In the genomic region with DNA sequence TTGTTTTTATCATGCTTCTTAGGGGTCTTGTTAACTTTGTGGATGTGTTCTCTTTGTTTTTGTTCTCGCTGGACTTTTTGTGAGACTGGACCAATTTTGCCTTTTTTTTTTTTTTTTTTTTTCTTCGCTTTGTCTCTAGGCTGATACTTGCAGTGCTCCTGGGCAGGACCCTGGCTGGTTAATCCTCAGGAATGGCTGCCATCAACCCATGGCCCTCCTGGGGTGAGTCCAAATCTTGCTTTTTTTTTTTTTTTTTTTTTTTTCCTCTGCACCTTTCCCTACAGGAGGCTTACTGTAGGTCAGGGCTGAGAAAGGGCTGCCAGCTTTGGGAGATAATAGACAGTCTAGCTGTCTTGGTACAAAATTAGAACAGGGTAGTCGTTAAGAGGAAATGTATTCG, we compare ENCODE assay signal across 9 mouse cellular contexts. TPM values are rescaled to one million over a fixed set of nuclear protein-coding genes. Genes with fewer than 3 reads are reported as not detected.
DNase-seq lines count a peak whose midpoint lies in the region; ATAC-seq and TF ChIP-seq lines count a peak whose summit lies in the region.
"Had no signal": no experiment of that assay in that cellular context is flagged by ENCODE, and none has a peak within 500 bp of the region (broad histone marks: within the 10 kb centered on the region; RNA-seq: fewer than 3 reads in every experiment).

No protein-coding gene starts in this region.

- H3K9ac ChIP-seq in hindbrain, embryonic 11.5 days (ENCODE audit: low read depth, low read length), result peak overlapping the region; percentile 99

- 0 out of 2 replicates have a peak, but pooled peaks cover 4% of the 10 kb centered on the region for H3K9me3 ChIP-seq in heart, embryonic 10.5 days
- no peaks in the 10 kb centered on the region for H3K9me3 ChIP-seq in G1E (replicated peaks)
- peaks cover 17% of the 10 kb centered on the region; the same call in 1 of the 2 replicates for H3K9me3 ChIP-seq in hindbrain, embryonic 11.5 days (ENCODE audit: control insufficient read depth, low read length)
- H3K9me3 ChIP-seq in midbrain, embryonic 10.5 days (replicated peaks), result peaks cover 44% of the 10 kb centered on the region

- no peak for DNase-seq in heart, embryonic 10.5 days (ENCODE audit: low spot score)
- DNase-seq in heart, adult 9 months (ENCODE audit: low spot score in 2 of 2), result no peak
- DNase-seq in G1E (ENCODE audit: low spot score), result no peak
- DNase-seq in hindbrain, embryonic 11.5 days (ENCODE audit: low spot score), result no peak
- no peak for DNase-seq in midbrain, embryonic 10.5 days (ENCODE audit: low spot score)
- no peak for DNase-seq in cerebellum, adult 11-12 months
- no peak for DNase-seq in ovary, postnatal 36 days (ENCODE audit: low spot score)
- DNase-seq in thymus, adult 18-20 months, result no peak

- no peaks in the 10 kb centered on the region for H3K4me1 ChIP-seq in heart, embryonic 10.5 days
- H3K4me1 ChIP-seq in G1E (ENCODE audit: insufficient read depth, low read depth, low read length), result peaks cover 3% of the 10 kb centered on the region; the same call in 1 of the 2 replicates
- H3K4me1 ChIP-seq in hindbrain, embryonic 11.5 days (replicated peaks; ENCODE audit: control insufficient read depth, insufficient read depth, low read length), result no peaks in the 10 kb centered on the region
- H3K4me1 ChIP-seq in midbrain, embryonic 10.5 days, result no peaks in the 10 kb centered on the region

- peaks cover 46% of the 10 kb centered on the region for H3K36me3 ChIP-seq in heart, embryonic 10.5 days
- peaks cover 37% of the 10 kb centered on the region for H3K36me3 ChIP-seq in G1E (replicated peaks)
- H3K36me3 ChIP-seq in hindbrain, embryonic 11.5 days (ENCODE audit: control insufficient read depth, insufficient read depth, low read length), result peaks cover 37% of the 10 kb centered on the region
- peaks cover 48% of the 10 kb centered on the region for H3K36me3 ChIP-seq in midbrain, embryonic 10.5 days

- ATAC-seq in G1E (ENCODE audit: extremely low read depth, insufficient number of reproducible peaks, low FRiP score, poor library complexity, severe bottlenecking), result no peak
- ATAC-seq in hindbrain, embryonic 11.5 days (ENCODE audit: low FRiP score), result no peak

- 71% methylated on average over 4 of the region's 4 CpGs for WGBS in heart, embryonic 10.5 days
- 74% methylated on average over 4 of the region's 4 CpGs for WGBS in hindbrain, embryonic 11.5 days
- 66% methylated on average over 4 of the region's 4 CpGs for WGBS in midbrain, embryonic 10.5 days

- no peak overlapping the region for H3K27ac ChIP-seq in heart, embryonic 10.5 days
- no peak overlapping the region for H3K27ac ChIP-seq in hindbrain, embryonic 11.5 days (ENCODE audit: low read depth, low read length)
- H3K27ac ChIP-seq in midbrain, embryonic 10.5 days (replicated peaks), result peak overlapping the region; percentile 97; the same call in 1 of the 2 replicates

- no peak for TF ChIP-seq CTCF in G1E (IDR thresholded peaks at IDR 0.05; ENCODE audit: low read depth, low read length)

- H3K27me3 ChIP-seq in heart, embryonic 10.5 days (ENCODE audit: insufficient read depth, poor library complexity, severe bottlenecking), result no peaks in the 10 kb centered on the region
- no peaks in the 10 kb centered on the region for H3K27me3 ChIP-seq in G1E (ENCODE audit: insufficient read depth, low read length)
- no peaks in the 10 kb centered on the region for H3K27me3 ChIP-seq in hindbrain, embryonic 11.5 days (ENCODE audit: control insufficient read depth, insufficient read depth, low read length)
- no peaks in the 10 kb centered on the region for H3K27me3 ChIP-seq in midbrain, embryonic 10.5 days (ENCODE audit: low read depth, poor library complexity, severe bottlenecking)

- peak overlapping the region; percentile 93 for H3K4me3 ChIP-seq in heart, embryonic 10.5 days
- H3K4me3 ChIP-seq in G1E (ENCODE audit: low read depth, low read length), result peak overlapping the region; percentile 97; the same call in 1 of the 2 replicates
- peak overlapping the region; percentile 95 for H3K4me3 ChIP-seq in hindbrain, embryonic 11.5 days (ENCODE audit: low read depth, low read length)
- peak overlapping the region; percentile 89 for H3K4me3 ChIP-seq in midbrain, embryonic 10.5 days

- H3K4me2 ChIP-seq in hindbrain, embryonic 11.5 days (replicated peaks; ENCODE audit: low read depth, low read length), result peak overlapping the region; percentile 44

RNA-seq across cellular contexts. Expression of a gene that starts 1.4 kb away (rescaled TPM):
- 17.7 and 19.3 TPM in 2 replicates for polyA plus RNA-seq in heart, embryonic 10.5 days (2016; fragmentation: Nextera tagmentation; extraction: Ambion mirVana)
- total RNA-seq in G1E (2014; fragmentation: Nextera tagmentation) (27.5 and 30.6 TPM in 2 replicates), G1E (2017) (14.6 and 17.4 TPM in 2 replicates)
- 2.3 and 2.9 TPM in 2 replicates for polyA plus RNA-seq in G1E (2012)
- 50.1 and 51.1 TPM in 2 replicates for polyA plus RNA-seq in hindbrain, embryonic 11.5 days (2014; fragmentation: Nextera tagmentation; extraction: Ambion mirVana)
- polyA plus RNA-seq in midbrain, embryonic 10.5 days (2016; fragmentation: Nextera tagmentation; extraction: Ambion mirVana), result 35.0 and 41.6 TPM in 2 replicates

RNA-seq across cellular contexts. Expression of a gene that starts 32.8 kb away (rescaled TPM):
- not detected in 2 replicates for polyA plus RNA-seq in heart, embryonic 10.5 days (2016; fragmentation: Nextera tagmentation; extraction: Ambion mirVana)
- total RNA-seq in G1E (2014; fragmentation: Nextera tagmentation), result not detected in 2 replicates
- total RNA-seq in G1E (2017), result not detected in 2 replicates
- polyA plus RNA-seq in G1E (2012), result not detected in 2 replicates
- not detected in 2 replicates for polyA plus RNA-seq in hindbrain, embryonic 11.5 days (2014; fragmentation: Nextera tagmentation; extraction: Ambion mirVana)
- polyA plus RNA-seq in midbrain, embryonic 10.5 days (2016; fragmentation: Nextera tagmentation; extraction: Ambion mirVana), result not detected in 2 replicates
- polyA plus RNA-seq: gonadal fat pad, adult 2 months had no signal

RNA-seq across cellular contexts. Expression of a gene that starts 57.0 kb away (rescaled TPM):
- 2.5 and 3.0 TPM in 2 replicates for polyA plus RNA-seq in heart, embryonic 10.5 days (2016; fragmentation: Nextera tagmentation; extraction: Ambion mirVana)
- 1.7 and 3.5 TPM in 2 replicates for total RNA-seq in G1E (2014; fragmentation: Nextera tagmentation)
- total RNA-seq in G1E (2017), result 3.2 and 3.8 TPM in 2 replicates
- polyA plus RNA-seq in G1E (2012), result 0.07 and 0.13 TPM in 2 replicates
- 4.7 and 4.8 TPM in 2 replicates for polyA plus RNA-seq in hindbrain, embryonic 11.5 days (2014; fragmentation: Nextera tagmentation; extraction: Ambion mirVana)
- 2.5 and 3.9 TPM in 2 replicates for polyA plus RNA-seq in midbrain, embryonic 10.5 days (2016; fragmentation: Nextera tagmentation; extraction: Ambion mirVana)
